Mouse (Mus musculus): ENCODE results near the gene Stx1a. TPM values are rescaled to one million over a fixed set of nuclear protein-coding genes. Genes with fewer than 3 reads are reported as not detected.

Gene Stx1a
- polyA plus RNA-seq, 1 experiment from 2014 or later: 5.8 TPM

DNA sequence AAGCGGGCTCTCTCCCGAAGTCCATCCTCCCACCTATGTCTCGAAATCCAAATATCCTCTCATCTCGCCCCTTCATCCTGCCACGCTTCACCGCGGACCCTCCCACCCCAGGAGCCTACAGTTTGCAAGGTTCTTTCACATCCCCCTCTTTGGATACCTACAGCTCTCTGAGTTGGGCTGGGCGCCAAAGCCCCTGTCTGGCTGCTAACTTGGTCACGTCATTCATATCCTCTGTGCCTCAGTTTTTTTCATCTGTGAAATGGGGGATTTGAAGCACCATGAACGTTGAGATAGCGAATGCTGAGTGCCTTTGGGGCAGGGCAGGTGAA is 55.2 kb downstream of the Stx1a start:
- no peak overlapping the region for H3K9ac ChIP-seq (replicated peaks; ENCODE audit: low read depth)
- H3K4me1 ChIP-seq (ENCODE audit: insufficient read depth, low read depth, low read length): peaks cover 3% of the 10 kb centered on the region; the same call in 1 of the 2 replicates
- TF ChIP-seq CTCF (IDR thresholded peaks at IDR 0.05) (no peak), EP300 (IDR thresholded peaks at IDR 0.05) (no peak)
- H3K4me2 ChIP-seq (replicated peaks; ENCODE audit: low read depth, low read length): peak overlapping the region; percentile 97
- H3K9me3 ChIP-seq (ENCODE audit: low read length): no peaks in the 10 kb centered on the region
- ATAC-seq (no peak), DNase-seq (ENCODE audit: low spot score) (no peak)
- WGBS: 0% methylated on average over 11 of the region's 11 CpGs
- H3K27ac ChIP-seq (ENCODE audit: low read length): no peak overlapping the region
- no peaks in the 10 kb centered on the region for H3K36me3 ChIP-seq (ENCODE audit: insufficient read depth, low read length)
- H3K4me3 ChIP-seq (ENCODE audit: low read depth, low read length): peak overlapping the region; percentile 83
- H3K27me3 ChIP-seq (replicated peaks; ENCODE audit: insufficient read depth, low read length): no peaks in the 10 kb centered on the region

DNA sequence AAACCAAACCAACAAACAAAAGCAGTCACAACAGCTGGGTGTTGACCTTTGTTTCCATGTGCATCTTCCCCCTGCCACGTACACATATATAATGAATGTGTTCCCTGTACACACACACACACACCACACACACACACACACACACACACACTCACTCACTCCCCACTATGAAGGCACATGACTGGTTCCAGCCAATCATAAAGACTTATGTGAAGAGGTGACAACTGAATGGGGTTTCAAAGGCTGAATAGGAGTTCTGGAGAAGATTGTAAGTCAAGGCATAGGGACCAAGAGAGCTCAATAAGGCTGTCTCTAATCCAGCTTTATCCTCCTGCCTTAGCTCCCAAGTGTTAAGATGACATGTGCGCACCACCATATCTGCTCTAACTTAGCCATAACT is 56.3 kb downstream of the Stx1a start:
- no peak overlapping the region for H3K9ac ChIP-seq (replicated peaks; ENCODE audit: low read depth)
- no peak overlapping the region for H3K4me2 ChIP-seq (replicated peaks; ENCODE audit: low read depth, low read length)
- H3K27ac ChIP-seq (ENCODE audit: low read length): no peak overlapping the region
- 91% methylated on average over 2 of the region's 2 CpGs for WGBS
- DNase-seq (ENCODE audit: low spot score) (no peak), ATAC-seq (no peak)
- H3K9me3 ChIP-seq (ENCODE audit: low read length): no peaks in the 10 kb centered on the region
- TF ChIP-seq EP300 (IDR thresholded peaks at IDR 0.05): no peak
- TF ChIP-seq CTCF (IDR thresholded peaks at IDR 0.05): no peak
- peaks cover 3% of the 10 kb centered on the region; the same call in 1 of the 2 replicates for H3K4me1 ChIP-seq (ENCODE audit: insufficient read depth, low read depth, low read length)
- no peak overlapping the region for H3K4me3 ChIP-seq (ENCODE audit: low read depth, low read length)
- no peaks in the 10 kb centered on the region for H3K27me3 ChIP-seq (replicated peaks; ENCODE audit: insufficient read depth, low read length)
- H3K36me3 ChIP-seq (ENCODE audit: insufficient read depth, low read length): no peaks in the 10 kb centered on the region

DNA sequence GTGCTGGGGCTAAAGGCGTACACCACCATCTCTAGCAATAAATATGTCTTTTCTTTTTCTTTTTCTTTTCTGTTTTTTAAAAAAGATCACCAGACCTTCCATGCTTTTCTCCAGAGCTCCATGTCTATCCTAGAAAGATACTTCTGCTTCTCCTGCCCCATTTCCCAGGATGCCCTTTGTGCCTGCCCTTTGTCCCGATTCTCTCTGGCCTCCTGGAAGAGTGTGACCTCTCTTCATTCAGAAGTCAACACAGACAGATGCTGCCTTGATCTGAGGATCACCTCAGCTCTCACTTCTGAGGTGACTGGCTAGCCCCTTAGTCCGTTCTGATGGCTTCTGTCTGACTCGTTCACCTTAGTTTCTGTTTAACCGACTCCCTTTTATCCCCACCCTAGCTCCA is 57.3 kb downstream of the Stx1a start:
- Histone ChIP-seq H3K4me3 (ENCODE audit: low read depth, low read length) (no peak overlapping the region), H3K9me3 (ENCODE audit: low read length) (no peaks in the 10 kb centered on the region), H3K4me1 (ENCODE audit: insufficient read depth, low read depth, low read length) (peaks cover 3% of the 10 kb centered on the region; the same call in 1 of the 2 replicates), H3K36me3 (ENCODE audit: insufficient read depth, low read length) (no peaks in the 10 kb centered on the region), H3K9ac (replicated peaks; ENCODE audit: low read depth) (no peak overlapping the region), H3K27me3 (replicated peaks; ENCODE audit: insufficient read depth, low read length) (no peaks in the 10 kb centered on the region), H3K27ac (ENCODE audit: low read length) (no peak overlapping the region), H3K4me2 (replicated peaks; ENCODE audit: low read depth, low read length) (no peak overlapping the region)
- no peak for TF ChIP-seq EP300 (IDR thresholded peaks at IDR 0.05)
- no peak for TF ChIP-seq CTCF (IDR thresholded peaks at IDR 0.05)
- no peak for DNase-seq (ENCODE audit: low spot score)
- WGBS: 76% methylated on average over 5 of the region's 5 CpGs
- no peak for ATAC-seq

DNA sequence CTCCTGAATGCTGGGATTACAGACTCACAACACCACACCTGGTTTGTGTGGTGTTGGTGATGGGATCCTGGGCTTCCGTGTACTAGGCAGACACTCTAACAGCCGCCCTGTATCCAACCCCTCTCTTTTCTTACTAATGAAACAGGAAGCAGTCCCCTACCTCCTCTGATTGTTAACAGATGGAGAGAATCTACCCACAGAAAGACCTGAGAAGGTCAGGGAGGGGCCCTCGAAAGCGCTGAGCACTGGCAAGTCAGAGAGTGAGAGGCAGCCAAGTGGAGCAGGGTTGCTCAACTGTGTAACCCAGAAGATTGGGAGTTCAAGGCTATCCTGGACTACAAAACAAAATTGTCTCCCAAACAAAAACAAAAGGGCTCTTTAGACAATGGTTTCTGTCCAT is 63.6 kb downstream of the Stx1a start:
- Histone ChIP-seq H3K9me3 (ENCODE audit: low read length) (no peaks in the 10 kb centered on the region), H3K4me3 (ENCODE audit: low read depth, low read length) (no peak overlapping the region), H3K27ac (ENCODE audit: low read length) (no peak overlapping the region), H3K4me2 (replicated peaks; ENCODE audit: low read depth, low read length) (no peak overlapping the region), H3K9ac (replicated peaks; ENCODE audit: low read depth) (no peak overlapping the region), H3K27me3 (replicated peaks; ENCODE audit: insufficient read depth, low read length) (peaks cover 23% of the 10 kb centered on the region; the same call in 1 of the 2 replicates), H3K4me1 (ENCODE audit: insufficient read depth, low read depth, low read length) (no peaks in the 10 kb centered on the region), H3K36me3 (ENCODE audit: insufficient read depth, low read length) (no peaks in the 10 kb centered on the region)
- TF ChIP-seq CTCF (IDR thresholded peaks at IDR 0.05) (no peak), EP300 (IDR thresholded peaks at IDR 0.05) (no peak)
- DNase-seq (ENCODE audit: low spot score) (no peak), ATAC-seq (no peak)
- WGBS: 49% methylated on average over 4 of the region's 4 CpGs

DNA sequence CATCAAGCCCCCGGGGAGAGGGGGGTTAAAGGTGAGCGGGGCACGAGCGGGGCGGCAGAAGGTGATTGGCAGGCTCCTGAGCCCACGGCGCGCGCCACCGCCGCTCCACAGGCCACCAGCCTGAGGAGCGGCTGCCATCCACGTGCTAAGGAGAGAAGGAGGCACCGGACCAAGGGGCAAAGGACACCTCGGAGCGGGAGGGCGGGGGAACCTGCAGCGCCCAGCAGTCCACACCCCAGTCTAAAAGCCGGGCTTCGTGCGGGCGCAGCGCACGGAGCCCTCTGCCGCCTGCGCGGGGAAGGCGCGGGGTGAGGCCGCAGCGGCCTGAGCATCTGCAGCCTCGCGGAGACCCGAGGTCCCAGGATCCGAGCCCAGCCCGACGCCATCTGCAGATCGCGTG is 66.4 kb downstream of the Stx1a start, which contains the start of gene Mlxipl:
Gene Mlxipl, plus strand, starts transcription at position 238 of the 400 bp plus-strand sequence.
- Histone ChIP-seq H3K4me2 (replicated peaks; ENCODE audit: low read depth, low read length) (no peak within 1 kb of the TSS), H3K9ac (replicated peaks; ENCODE audit: low read depth) (no peak within 1 kb of the TSS), H3K4me3 (ENCODE audit: low read depth, low read length) (no peak within 1 kb of the TSS), H3K36me3 (ENCODE audit: insufficient read depth, low read length) (no peaks in the 10 kb centered on the region), H3K27ac (ENCODE audit: low read length) (no peak within 1 kb of the TSS), H3K9me3 (ENCODE audit: low read length) (no peaks in the 10 kb centered on the region), H3K4me1 (ENCODE audit: insufficient read depth, low read depth, low read length) (no peaks in the 10 kb centered on the region), H3K27me3 (replicated peaks; ENCODE audit: insufficient read depth, low read length) (peaks cover 23% of the 10 kb centered on the region; the same call in 1 of the 2 replicates)
- DNase-seq (ENCODE audit: low spot score) (no peak), ATAC-seq (no peak; the same call in 1 of the 2 replicates)
- WGBS: 5% methylated on average over 34 of the region's 39 CpGs
- no peak for TF ChIP-seq EP300 (IDR thresholded peaks at IDR 0.05)
- TF ChIP-seq CTCF (IDR thresholded peaks at IDR 0.05): no peak

Other genes with a start within 250 kb of the Stx1a start
- not detected in 2 replicates for gene Tmem270, start 116.7 kb upstream of the Stx1a start, polyA plus RNA-seq (2015; fragmentation: Nextera tagmentation; extraction: Ambion mirVana)
- gene Cldn13, start 108.0 kb upstream of the Stx1a start, polyA plus RNA-seq (2015; fragmentation: Nextera tagmentation; extraction: Ambion mirVana): 1.2 and 1.6 TPM in 2 replicates
- gene Mettl27, start 91.1 kb upstream of the Stx1a start, polyA plus RNA-seq (2015; fragmentation: Nextera tagmentation; extraction: Ambion mirVana): 33.7 and 35.5 TPM in 2 replicates
- gene Cldn4, start 76.5 kb upstream of the Stx1a start, polyA plus RNA-seq (2015; fragmentation: Nextera tagmentation; extraction: Ambion mirVana): 28.2 and 29.2 TPM in 2 replicates
- 547 and 583 TPM in 2 replicates for gene Cldn3, start 37.3 kb upstream of the Stx1a start, polyA plus RNA-seq (2015; fragmentation: Nextera tagmentation; extraction: Ambion mirVana)
- gene Abhd11, start 14.3 kb upstream of the Stx1a start, polyA plus RNA-seq (2015; fragmentation: Nextera tagmentation; extraction: Ambion mirVana): 72.9 and 80.9 TPM in 2 replicates
- 28.0 and 28.8 TPM in 2 replicates for gene Dnajc30, start 40.7 kb downstream of the Stx1a start, polyA plus RNA-seq (2015; fragmentation: Nextera tagmentation; extraction: Ambion mirVana)
- 52.2 and 53.1 TPM in 2 replicates for gene Bud23, start 41.5 kb downstream of the Stx1a start, polyA plus RNA-seq (2015; fragmentation: Nextera tagmentation; extraction: Ambion mirVana)
- 4.0 and 4.4 TPM in 2 replicates for gene Vps37d, start 54.8 kb downstream of the Stx1a start, polyA plus RNA-seq (2015; fragmentation: Nextera tagmentation; extraction: Ambion mirVana)
- 0.70 and 0.96 TPM in 2 replicates for gene Mlxipl, start 66.4 kb downstream of the Stx1a start, polyA plus RNA-seq (2015; fragmentation: Nextera tagmentation; extraction: Ambion mirVana)
- 8.7 and 9.5 TPM in 2 replicates for gene Tbl2, start 126.2 kb downstream of the Stx1a start, polyA plus RNA-seq (2015; fragmentation: Nextera tagmentation; extraction: Ambion mirVana)
- gene Bcl7b, start 144.8 kb downstream of the Stx1a start, polyA plus RNA-seq (2015; fragmentation: Nextera tagmentation; extraction: Ambion mirVana): 63.1 and 65.7 TPM in 2 replicates
- gene Baz1b, start 163.8 kb downstream of the Stx1a start, polyA plus RNA-seq (2015; fragmentation: Nextera tagmentation; extraction: Ambion mirVana): 14.6 and 19.2 TPM in 2 replicates
- 0.19 and 0.33 TPM in 2 replicates for gene Fzd9, start 227.7 kb downstream of the Stx1a start, polyA plus RNA-seq (2015; fragmentation: Nextera tagmentation; extraction: Ambion mirVana)